Mouse (Mus musculus) adrenal gland, adult 8-10 months (tissue): Measurements from ENCODE around the gene Luzp1. TPM values are rescaled to one million over a fixed set of nuclear protein-coding genes. Genes with fewer than 3 reads are reported as not detected.

Source experiments
- total RNA-seq, 4 experiments: library from RNA; stranded (reverse); gene quantifications; 2 replicates each; pipeline ENCODE4 v1.2.4; 2022

The Luzp1 gene
- total RNA-seq, 4 experiments from 2014 or later: 26.4 to 46.4 (median 40.1) TPM

Other genes with a start within 250 kb of the Luzp1 start
- 1 to 10 TPM; 1.7 to 2.2 (median 1.9) TPM for gene Tcea3, start 222.0 kb upstream of the Luzp1 start, total RNA-seq
- 10 to 100 TPM; 16.2 to 20.8 (median 18.1) TPM for gene Zfp46, start 185.1 kb upstream of the Luzp1 start, total RNA-seq
- 10 to 100 TPM; 71.9 to 94.0 (median 83.8) TPM for gene Hnrnpr, start 158.8 kb upstream of the Luzp1 start, total RNA-seq
- under 1 TPM in 1 of 4 experiments, not detected in 3; 0.19 TPM for gene Htr1d, start 46.2 kb upstream of the Luzp1 start, total RNA-seq
- under 1 TPM; 0.31 to 0.92 (median 0.50) TPM for gene 6030445D17Rik, start 7.5 kb upstream of the Luzp1 start, total RNA-seq
- gene Kdm1a, start 133.0 kb downstream of the Luzp1 start, total RNA-seq: 10 to 100 TPM; 45.5 to 57.8 (median 49.5) TPM
- gene Tex46, start 140.7 kb downstream of the Luzp1 start, total RNA-seq: not detected
- gene Lactbl1, start 152.9 kb downstream of the Luzp1 start, total RNA-seq: not detected